Mouse (Mus musculus) CH12.LX (cell line): Measurements from ENCODE around the gene Nudt22. TPM values are rescaled to one million over a fixed set of nuclear protein-coding genes. Genes with fewer than 3 reads are reported as not detected.

Experiments used
- DNase-seq: peaks from one replicate; pipeline ENCODE4 v3.0.0-alpha.2; 2013; ENCODE audit errors: extremely low read depth
- H3K27ac ChIP-seq: 2 replicates; pipeline ENCODE4 v1.5.1; 2012; ENCODE audit warnings: low read depth, mild to moderate bottlenecking, control low read depth, moderate library complexity; ENCODE audit not compliant: insufficient read depth
- H3K27me3 ChIP-seq: replicated peaks from 2 replicates; pipeline ENCODE3; 2012; ENCODE audit warnings: inconsistent platforms
- H3K36me3 ChIP-seq, 2 experiments: replicated peaks in 1 of 2; 2 replicates each; pipeline versions ENCODE3 to v1.6.1; 2012; ENCODE audit warnings: inconsistent platforms in 1 of 2, low read length in 1 of 2, mild to moderate bottlenecking in 1 of 2, mixed read lengths in 1 of 2, moderate library complexity in 1 of 2; ENCODE audit not compliant: control insufficient read depth in 1 of 2, insufficient read depth in 1 of 2
- H3K4me1 ChIP-seq, 2 experiments: 2 replicates each; pipeline ENCODE4 v1.6.1; 2012; ENCODE audit warnings: inconsistent platforms in 1 of 2, moderate library complexity in 1 of 2; ENCODE audit not compliant: insufficient read depth in 2 of 2, control insufficient read depth in 1 of 2
- H3K4me2 ChIP-seq: 2 replicates; pipeline ENCODE4 v1.6.1; 2012; ENCODE audit warnings: low read depth, mild to moderate bottlenecking, control low read depth; ENCODE audit not compliant: poor library complexity, insufficient read depth, severe bottlenecking
- H3K4me3 ChIP-seq, 3 experiments: fragments of 150-350 bp in 1 of 3; sonication (generic) in 1 of 3; replicated peaks in 1 of 3; 2 replicates each; pipeline versions ENCODE3 to v1.5.1; 2011 to 2012; ENCODE audit warnings: low read depth in 2 of 3, low read length in 2 of 3, mild to moderate bottlenecking in 2 of 3, moderate library complexity in 2 of 3, control low read depth in 1 of 3, improper control_type of control experiment in 1 of 3, inconsistent platforms in 1 of 3, mixed read lengths in 1 of 3; ENCODE audit not compliant: poor library complexity in 1 of 3
- H3K79me2 ChIP-seq: replicated peaks from 2 replicates; pipeline ENCODE4 v1.6.1; 2012; ENCODE audit warnings: mild to moderate bottlenecking, moderate library complexity; ENCODE audit not compliant: control insufficient read depth, poor library complexity, insufficient read depth, severe bottlenecking; ENCODE audit errors: extremely low read depth
- H3K9ac ChIP-seq: 2 replicates; pipeline ENCODE4 v1.6.1; 2012; ENCODE audit warnings: low read depth, mild to moderate bottlenecking, control low read depth, moderate library complexity; ENCODE audit not compliant: insufficient read depth
- H3K9me3 ChIP-seq: replicated peaks from 2 replicates; pipeline ENCODE3; 2012; ENCODE audit warnings: low read length, inconsistent platforms, mixed read lengths
- BHLHE40 ChIP-seq: IDR thresholded peaks from 2 replicates; pipeline ENCODE4 v1.6.1; 2011; ENCODE audit warnings: mild to moderate bottlenecking, low read depth, low read length, improper control_type of control experiment
- CHD1 ChIP-seq: IDR thresholded peaks from 2 replicates; pipeline ENCODE4 v1.6.1; 2012; ENCODE audit warnings: low read depth, low read length, improper control_type of control experiment, inconsistent platforms
- CHD2 ChIP-seq: IDR thresholded peaks from 2 replicates; pipeline ENCODE4 v1.6.1; 2011; ENCODE audit warnings: low read length, improper control_type of control experiment
- CTCF ChIP-seq, 2 experiments: IDR thresholded peaks in 1 of 2; conservative IDR thresholded peaks in 1 of 2; 2 replicates each; pipeline ENCODE4 v1.5.1; 2011 to 2012; ENCODE audit warnings: low read depth in 2 of 2, low read length in 2 of 2, improper control_type of control experiment in 1 of 2, inconsistent platforms in 1 of 2, mild to moderate bottlenecking in 1 of 2, moderate library complexity in 1 of 2
- E2F4 ChIP-seq: IDR thresholded peaks from 2 replicates; pipeline ENCODE4 v1.6.1; 2011; ENCODE audit warnings: low read depth, low read length, improper control_type of control experiment; ENCODE audit not compliant: insufficient replicate concordance
- ELF1 ChIP-seq: IDR thresholded peaks from 2 replicates; pipeline ENCODE4 v1.6.1; 2014; ENCODE audit warnings: low read depth, mild to moderate bottlenecking, inconsistent platforms, low read length, improper control_type of control experiment
- EP300 ChIP-seq: IDR thresholded peaks from 2 replicates; pipeline ENCODE4 v1.6.1; 2011; ENCODE audit warnings: low read length, improper control_type of control experiment
- ETS1 ChIP-seq: conservative IDR thresholded peaks from 2 replicates; pipeline ENCODE4 v1.6.1; 2012; ENCODE audit warnings: low read depth, mild to moderate bottlenecking, inconsistent platforms, low read length, improper control_type of control experiment, moderate library complexity
- GABPA ChIP-seq: IDR thresholded peaks from 2 replicates; pipeline ENCODE4 v1.6.1; 2012; ENCODE audit warnings: low read depth, low read length, improper control_type of control experiment, inconsistent platforms; ENCODE audit not compliant: insufficient replicate concordance
- HCFC1 ChIP-seq: IDR thresholded peaks from 2 replicates; pipeline ENCODE4 v1.6.1; 2012; ENCODE audit warnings: low read depth, mild to moderate bottlenecking, inconsistent platforms, low read length, improper control_type of control experiment
- IRF4 ChIP-seq: IDR thresholded peaks from 2 replicates; pipeline ENCODE4 v1.6.1; 2014; ENCODE audit warnings: low read depth, mild to moderate bottlenecking, inconsistent platforms, low read length, improper control_type of control experiment
- JUN ChIP-seq: IDR thresholded peaks from 2 replicates; pipeline ENCODE4 v1.6.1; 2011; ENCODE audit warnings: low read depth, mild to moderate bottlenecking, low read length, improper control_type of control experiment, moderate library complexity; ENCODE audit not compliant: insufficient read depth
- JUND ChIP-seq: conservative IDR thresholded peaks from 2 replicates; pipeline ENCODE4 v1.6.1; 2011; ENCODE audit warnings: low read depth, low read length, improper control_type of control experiment
- MAFK ChIP-seq: IDR thresholded peaks from 2 replicates; pipeline ENCODE4 v1.6.1; 2011; ENCODE audit warnings: low read length, improper control_type of control experiment; ENCODE audit not compliant: insufficient replicate concordance
- MAX ChIP-seq: IDR thresholded peaks from 2 replicates; pipeline ENCODE4 v1.6.1; 2011; ENCODE audit warnings: low read length, improper control_type of control experiment
- MAZ ChIP-seq: IDR thresholded peaks from 2 replicates; pipeline ENCODE4 v1.6.1; 2012; ENCODE audit warnings: low read depth, mild to moderate bottlenecking, inconsistent platforms, low read length, improper control_type of control experiment, moderate library complexity
- MEF2A ChIP-seq: IDR thresholded peaks from 2 replicates; pipeline ENCODE4 v1.6.1; 2014; ENCODE audit warnings: low read depth, mild to moderate bottlenecking, inconsistent platforms, low read length, improper control_type of control experiment, borderline replicate concordance
- MXI1 ChIP-seq: IDR thresholded peaks from 2 replicates; pipeline ENCODE4 v1.6.1; 2011; ENCODE audit warnings: mild to moderate bottlenecking, low read depth, low read length, improper control_type of control experiment
- MYC ChIP-seq: IDR thresholded peaks from 2 replicates; pipeline ENCODE4 v1.6.1; 2011; ENCODE audit warnings: low read depth, mild to moderate bottlenecking, improper control_type of control experiment, low read length
- NELFE ChIP-seq: IDR thresholded peaks from 2 replicates; pipeline ENCODE4 v1.6.1; 2011; ENCODE audit warnings: low read depth, low read length, improper control_type of control experiment
- NRF1 ChIP-seq: IDR thresholded peaks from 2 replicates; pipeline ENCODE4 v1.6.1; 2014; ENCODE audit warnings: low read depth, mild to moderate bottlenecking, inconsistent platforms, low read length, improper control_type of control experiment, moderate library complexity
- POLR2AphosphoS2 ChIP-seq: IDR thresholded peaks from 2 replicates; pipeline ENCODE4 v1.6.1; 2011; ENCODE audit warnings: low read depth, low read length, improper control_type of control experiment
- RCOR1 ChIP-seq: conservative IDR thresholded peaks from 2 replicates; pipeline ENCODE4 v1.6.1; 2012; ENCODE audit warnings: low read depth, mild to moderate bottlenecking, inconsistent platforms, low read length, improper control_type of control experiment
- SIN3A ChIP-seq: IDR thresholded peaks from 2 replicates; pipeline ENCODE4 v1.6.1; 2012; ENCODE audit warnings: low read length, improper control_type of control experiment, inconsistent platforms
- SMC3 ChIP-seq: IDR thresholded peaks from 2 replicates; pipeline ENCODE4 v1.6.1; 2011; ENCODE audit warnings: low read depth, low read length, improper control_type of control experiment
- TBP ChIP-seq: conservative IDR thresholded peaks from 2 replicates; pipeline ENCODE4 v1.6.1; 2011; ENCODE audit warnings: low read depth, low read length, improper control_type of control experiment
- TCF12 ChIP-seq: IDR thresholded peaks from 2 replicates; pipeline ENCODE4 v1.6.1; 2014; ENCODE audit warnings: low read depth, mild to moderate bottlenecking, inconsistent platforms, low read length, improper control_type of control experiment
- UBTF ChIP-seq: IDR thresholded peaks from 2 replicates; pipeline ENCODE4 v1.6.1; 2012; ENCODE audit warnings: low read depth, mild to moderate bottlenecking, inconsistent platforms, low read length, improper control_type of control experiment, moderate library complexity
- USF1 ChIP-seq: IDR thresholded peaks from 2 replicates; pipeline ENCODE4 v1.6.1; 2014; ENCODE audit warnings: low read depth, mild to moderate bottlenecking, inconsistent platforms, low read length, improper control_type of control experiment
- ZC3H11A ChIP-seq: IDR thresholded peaks from 2 replicates; pipeline ENCODE4 v1.6.1; 2012; ENCODE audit warnings: low read depth, mild to moderate bottlenecking, inconsistent platforms, low read length, improper control_type of control experiment
- ZKSCAN1 ChIP-seq: IDR thresholded peaks from 2 replicates; pipeline ENCODE4 v1.6.1; 2012; ENCODE audit warnings: low read depth, inconsistent platforms, low read length, improper control_type of control experiment, borderline replicate concordance
- ZMIZ1 ChIP-seq: IDR thresholded peaks from 2 replicates; pipeline ENCODE4 v1.6.1; 2012; ENCODE audit warnings: low read depth, mild to moderate bottlenecking, inconsistent platforms, low read length, improper control_type of control experiment
- dilution Hi-C: fragments of 300-500 bp; cut with MboI; formaldehyde crosslinking; loops from 2 replicates; pipeline ENCODE4 v1.14.3; 2020; ENCODE audit warnings: low sequenced_read_pairs; ENCODE audit not compliant: extremely low pct_unique_long_range_greater_than_20kb, extremely low pct_ligation_motif_present
- in situ Hi-C: fragments of 300-500 bp; cut with MboI; formaldehyde crosslinking; loops from 3 replicates; pipeline ENCODE4 v1.14.3; 2019; ENCODE audit warnings: low sequenced_read_pairs, low pct_ligation_motif_present, low pct_unique_long_range_greater_than_20kb, mixed read lengths
- polyA plus RNA-seq: library from polyadenylated mRNA; unstranded; fragments of >175 nt; gene quantifications from 2 replicates; pipeline ENCODE4 v1.2.1, GENCODE M21; 2012; ENCODE audit warnings: low read depth; ENCODE audit not compliant: insufficient read length
- total RNA-seq, 2 experiments: library from RNA; depleted of rRNA; stranded (reverse); fragments of 300-350 nt in 1 of 2; fragments of >200 nt in 1 of 2; gene quantifications; 2 replicates each; pipeline ENCODE4 v1.2.3; 2012 to 2014

The Nudt22 gene
- total and polyA plus RNA-seq, 3 experiments: 11.1 to 24.6 (median 11.2) TPM

DNA sequence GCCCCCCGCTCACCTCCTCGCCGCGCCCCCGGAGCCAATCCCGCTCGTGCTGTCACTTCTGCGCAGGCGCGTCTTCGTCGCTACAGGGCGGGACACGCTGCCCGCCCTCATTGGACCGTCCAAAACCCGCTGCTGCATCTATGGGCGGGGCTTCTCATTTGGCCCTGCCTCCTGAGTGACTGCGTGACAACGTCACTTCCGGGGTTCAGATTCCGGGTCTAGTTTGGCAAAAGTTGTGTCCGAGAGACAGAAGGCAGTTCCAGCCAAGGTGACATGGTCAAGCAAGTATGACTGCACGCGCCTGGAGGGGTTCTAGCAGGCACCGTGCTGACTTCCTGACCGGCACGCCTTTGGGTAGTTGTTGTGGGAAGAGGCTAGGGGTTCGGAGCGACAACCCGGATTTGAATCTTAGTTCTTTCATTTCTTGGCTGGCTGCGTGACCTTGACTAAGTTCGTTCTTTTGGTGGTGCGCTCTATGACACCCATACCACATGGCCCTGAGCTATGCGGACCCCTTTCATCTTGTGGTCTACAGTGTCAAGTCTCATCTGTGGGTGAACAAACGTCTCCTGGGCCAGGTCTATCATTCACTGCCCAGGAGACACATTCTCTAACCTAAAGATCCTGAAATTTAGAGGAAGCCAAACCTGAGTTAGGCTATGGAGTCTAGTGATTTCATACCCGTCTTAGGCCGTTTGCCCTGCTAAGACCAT lies 15.4 kb downstream of the Nudt22 start, which contains the start of gene Fkbp2 (continued):
- TF ChIP-seq SIN3A: peak; percentile 95
- peak; percentile 97 for TF ChIP-seq ZMIZ1
- TF ChIP-seq MAZ: 0 out of 2 replicates have a peak, but pooled peaks have one; percentile 72
- TF ChIP-seq CHD1: no peak
- peak; percentile 73 for TF ChIP-seq HCFC1
- peak; percentile 96 for TF ChIP-seq TBP
- no peak for TF ChIP-seq EP300
- TF ChIP-seq ELF1: peak; percentile 94
- no peak for TF ChIP-seq CTCF (conservative IDR thresholded peaks at IDR 0.05 in 1 of 2, IDR thresholded peaks at IDR 0.05 in 1 of 2; ENCODE audit: low read depth in 2 of 2, low read length in 2 of 2)
- no peak for TF ChIP-seq JUND
- TF ChIP-seq GABPA: no peak
- no peak for TF ChIP-seq ZC3H11A
- TF ChIP-seq MYC: peak; percentile 75; the same call in 1 of the 2 replicates
- no peak for TF ChIP-seq JUN
- peak; percentile 59; the same call in 1 of the 2 replicates for TF ChIP-seq CHD2
- no peak for TF ChIP-seq ETS1
- TF ChIP-seq POLR2AphosphoS2: peak; percentile 96
- peak; percentile 44 for TF ChIP-seq BHLHE40
- TF ChIP-seq ZKSCAN1: no peak

- Histone ChIP-seq H3K4me2 (peak overlapping the region; percentile 69), H3K27ac (peak overlapping the region; percentile 62; the same call in 1 of the 2 replicates), H3K79me2 (peaks cover 29% of the 10 kb centered on the region), H3K4me1 (peaks cover 15 to 44% of the 10 kb centered on the region in 2 experiments), H3K9me3 (no peaks in the 10 kb centered on the region), H3K9ac (peak overlapping the region; percentile 70), H3K27me3 (no peaks in the 10 kb centered on the region), H3K4me3 (peak overlapping the region; percentile 73 to 83 (median 79)), H3K36me3 (peaks cover 21 to 51% of the 10 kb centered on the region in 2 experiments)
- no peak for TF ChIP-seq TBP
- TF ChIP-seq NELFE: no peak
- no peak for TF ChIP-seq ZKSCAN1
- no peak; the same call in 1 of the 2 replicates for TF ChIP-seq IRF4
- TF ChIP-seq ZC3H11A: no peak
- TF ChIP-seq POLR2AphosphoS2: no peak
- TF ChIP-seq MYC: no peak
- no peak for TF ChIP-seq UBTF
- no peak for TF ChIP-seq MAFK
- no peak for TF ChIP-seq MAX
- no peak for TF ChIP-seq USF1
- peak; percentile 43 for TF ChIP-seq SMC3
- TF ChIP-seq TCF12: peak; percentile 71
- TF ChIP-seq BHLHE40: 0 out of 2 replicates have a peak, but pooled peaks have one; percentile 14
- peak; percentile 59 for TF ChIP-seq NRF1
- no peak for TF ChIP-seq RCOR1
- TF ChIP-seq MAZ: peak; percentile 8; the same call in 1 of the 2 replicates
- peak; percentile 28; the same call in 1 of the 2 replicates for TF ChIP-seq MXI1
- TF ChIP-seq E2F4: no peak
- TF ChIP-seq MEF2A: no peak
- peak in 1 of 2 experiments; percentile 82; a peak in 2 of 4 replicates for TF ChIP-seq CTCF (conservative IDR thresholded peaks at IDR 0.05 in 1 of 2, IDR thresholded peaks at IDR 0.05 in 1 of 2; ENCODE audit: low read depth in 2 of 2, low read length in 2 of 2)
- in situ Hi-C loops: no loop called here
- DNase-seq: peak; percentile 99
- dilution Hi-C loops: no loop called here
These were observed 16.2 kb downstream of the Nudt22 start for GRCm38 (mm10) chr19:6979486-6980380.
